Mouse (Mus musculus) cerebellum, adult 2 months (tissue): ENCODE results near the gene Rpl9. TPM values are rescaled to one million over a fixed set of nuclear protein-coding genes. Genes with fewer than 3 reads are reported as not detected.
A peak's percentile ranks its signal among the peaks of the same experiment; 100 is the strongest.

Experiments used
- DNase-seq, 2 experiments: peaks; one replicate each; pipeline ENCODE4 v3.0.0; 2021
- H3K27ac ChIP-seq: fragments of 200-500 bp; 2 replicates; pipeline ENCODE4 v1.5.1; 2012; ENCODE audit warnings: low read length, control low read depth, inconsistent platforms; ENCODE audit not compliant: insufficient read depth
- H3K27me3 ChIP-seq: fragments of 200-500 bp; 2 replicates; pipeline ENCODE4 v1.6.1; 2012; ENCODE audit warnings: inconsistent platforms, mild to moderate bottlenecking, low read length, moderate library complexity; ENCODE audit not compliant: control insufficient read depth, insufficient read depth
- H3K4me1 ChIP-seq: fragments of 200-500 bp; 2 replicates; pipeline ENCODE4 v1.6.1; 2011; ENCODE audit warnings: low read length; ENCODE audit not compliant: control insufficient read depth, insufficient read depth
- H3K4me3 ChIP-seq: fragments of 200-500 bp; replicated peaks from 2 replicates; pipeline ENCODE3; 2011; ENCODE audit warnings: mild to moderate bottlenecking, low read depth, low read length, control low read depth; ENCODE audit not compliant: insufficient read depth
- CTCF ChIP-seq: fragments of 200-500 bp; IDR thresholded peaks from 2 replicates; pipeline ENCODE4 v1.5.1; 2011; ENCODE audit warnings: low read depth, mild to moderate bottlenecking, control low read depth, low read length, moderate library complexity, borderline replicate concordance; ENCODE audit not compliant: insufficient read depth
- POLR2A ChIP-seq: fragments of 200-500 bp; IDR thresholded peaks from 2 replicates; pipeline ENCODE4 v1.6.1; 2011; ENCODE audit warnings: low read length, control low read depth, borderline replicate concordance; ENCODE audit not compliant: insufficient read depth
- WGBS: fragments of 180-500 bp; shearing (Covaris S2); methylation state at CpG from one replicate; pipeline ENCODE4 v1.1.7; 2018; 5-methylcytosine and 5-hydroxymethylcytosine counted together
- polyA plus RNA-seq: library from polyadenylated mRNA; depleted of rRNA; stranded (reverse); fragments of >200 nt; gene quantifications from 2 replicates; pipeline ENCODE4 v1.2.3, GENCODE M21; 2012

Gene Rpl9
- polyA plus RNA-seq, 1 experiment = 479 TPM

- 46% methylated on average over 4 of the region's 4 CpGs for WGBS
- no peak overlapping the region for H3K27ac ChIP-seq
- no peaks in the 10 kb centered on the region for H3K27me3 ChIP-seq
- 0 out of 2 replicates have a peak, but pooled peaks cover 2% of the 10 kb centered on the region for H3K4me1 ChIP-seq
- no peak for TF ChIP-seq CTCF
- TF ChIP-seq POLR2A = no peak
- no peak overlapping the region for H3K4me3 ChIP-seq
- no peak for DNase-seq
Observed at GRCm38 (mm10) chr5:65428321-65428720, 37.1 kb upstream of the Rpl9 start.

GRCm38 (mm10) chr5:65425251-65425650 is 34.0 kb upstream of the Rpl9 start:
- 0 out of 2 replicates have a peak, but pooled peaks cover 2% of the 10 kb centered on the region for H3K4me1 ChIP-seq

GRCm38 (mm10) chr5:65424215-65424614 is 33.0 kb upstream of the Rpl9 start:
- Histone ChIP-seq H3K4me1 (no peaks in the 10 kb centered on the region), H3K27ac (no peak overlapping the region), H3K27me3 (no peaks in the 10 kb centered on the region), H3K4me3 (no peak overlapping the region)
- TF ChIP-seq POLR2A = no peak
- TF ChIP-seq CTCF = no peak
- 91% methylated on average over 6 of the region's 6 CpGs for WGBS
- DNase-seq = no peak

More at GRCm38 (mm10) chr5:65425251-65425650, 34.0 kb upstream of the Rpl9 start:
- no peak for DNase-seq
- Histone ChIP-seq H3K27ac (no peak overlapping the region), H3K4me3 (no peak overlapping the region), H3K27me3 (no peaks in the 10 kb centered on the region)
- WGBS = 88% methylated on average over 5 of the region's 5 CpGs
- TF ChIP-seq CTCF (no peak), POLR2A (no peak)

GRCm38 (mm10) chr5:65422803-65423202 is 31.6 kb upstream of the Rpl9 start:
- Histone ChIP-seq H3K4me3 (no peak overlapping the region), H3K4me1 (no peaks in the 10 kb centered on the region), H3K27me3 (no peaks in the 10 kb centered on the region), H3K27ac (no peak overlapping the region)
- WGBS = 96% methylated on average over 8 of the region's 8 CpGs
- TF ChIP-seq CTCF = no peak
- no peak for TF ChIP-seq POLR2A
- no peak for DNase-seq

GRCm38 (mm10) chr5:65420822-65421221 is 29.6 kb upstream of the Rpl9 start:
- DNase-seq = no peak
- WGBS = 83% methylated on average over 6 of the region's 6 CpGs
- no peaks in the 10 kb centered on the region for H3K27me3 ChIP-seq
- no peak overlapping the region for H3K27ac ChIP-seq
- no peaks in the 10 kb centered on the region for H3K4me1 ChIP-seq
- TF ChIP-seq POLR2A = no peak
- no peak overlapping the region for H3K4me3 ChIP-seq

- no peak overlapping the region for H3K27ac ChIP-seq
- no peak for DNase-seq
- no peaks in the 10 kb centered on the region for H3K27me3 ChIP-seq
- no peaks in the 10 kb centered on the region for H3K4me1 ChIP-seq
- no peak overlapping the region for H3K4me3 ChIP-seq
- 62% methylated on average over 10 of the region's 10 CpGs for whole genome bisulfite sequencing
- TF ChIP-seq CTCF (no peak), POLR2A (no peak)
Observed at GRCm38 (mm10) chr5:65419136-65419535, 27.9 kb upstream of the Rpl9 start.

- no peak overlapping the region for H3K27ac ChIP-seq
- TF ChIP-seq CTCF (no peak), POLR2A (no peak)
- 33% methylated on average over 26 of the region's 26 CpGs for WGBS
- DNase-seq = peak in 1 of 2 experiments; percentile 14
- H3K4me3 ChIP-seq = no peak overlapping the region
- H3K4me1 ChIP-seq = no peaks in the 10 kb centered on the region
- no peaks in the 10 kb centered on the region for H3K27me3 ChIP-seq
Observed at GRCm38 (mm10) chr5:65415653-65416458, 24.6 kb upstream of the Rpl9 start.

- H3K27ac ChIP-seq = no peak overlapping the region
- H3K4me1 ChIP-seq = no peaks in the 10 kb centered on the region
- TF ChIP-seq POLR2A (no peak), CTCF (no peak)
- no peak overlapping the region for H3K4me3 ChIP-seq
- WGBS = 40% methylated on average over 12 of the region's 12 CpGs
- no peak for DNase-seq
- H3K27me3 ChIP-seq = no peaks in the 10 kb centered on the region
Observed at GRCm38 (mm10) chr5:65407989-65408388, 16.7 kb upstream of the Rpl9 start.
